Mouse (Mus musculus) hematopoietic stem cell, adult 5-6 weeks (primary cell): ENCODE results near the gene Wdr43. TPM values are rescaled to one million over a fixed set of nuclear protein-coding genes. Genes with fewer than 3 reads are reported as not detected.
A peak's percentile ranks its signal among the peaks of the same experiment; 100 is the strongest.

Experiments used
- ATAC-seq, 2 experiments: fragments of 125-278 bp in 1 of 2; replicated peaks in 1 of 2; 2 replicates each; pipeline ENCODE4 v1.8.0; 2016 to 2017; ENCODE audit warnings: inconsistent platforms in 2 of 2, mild to moderate bottlenecking in 2 of 2, moderate number of reproducible peaks in 2 of 2, low read depth in 1 of 2, moderate TSS enrichment in 1 of 2; ENCODE audit not compliant: low FRiP score in 2 of 2, poor library complexity in 2 of 2, severe bottlenecking in 2 of 2, insufficient read depth in 1 of 2, low TSS enrichment in 1 of 2
- total RNA-seq: library from RNA; stranded (forward); fragments of 172-1452, 232-1000 nt; gene quantifications from 2 replicates; pipeline ENCODE4 v1.2.3, GENCODE M21; 2017

Gene Wdr43
- total RNA-seq, 1 experiment from 2014 or later: 334 TPM

DNA sequence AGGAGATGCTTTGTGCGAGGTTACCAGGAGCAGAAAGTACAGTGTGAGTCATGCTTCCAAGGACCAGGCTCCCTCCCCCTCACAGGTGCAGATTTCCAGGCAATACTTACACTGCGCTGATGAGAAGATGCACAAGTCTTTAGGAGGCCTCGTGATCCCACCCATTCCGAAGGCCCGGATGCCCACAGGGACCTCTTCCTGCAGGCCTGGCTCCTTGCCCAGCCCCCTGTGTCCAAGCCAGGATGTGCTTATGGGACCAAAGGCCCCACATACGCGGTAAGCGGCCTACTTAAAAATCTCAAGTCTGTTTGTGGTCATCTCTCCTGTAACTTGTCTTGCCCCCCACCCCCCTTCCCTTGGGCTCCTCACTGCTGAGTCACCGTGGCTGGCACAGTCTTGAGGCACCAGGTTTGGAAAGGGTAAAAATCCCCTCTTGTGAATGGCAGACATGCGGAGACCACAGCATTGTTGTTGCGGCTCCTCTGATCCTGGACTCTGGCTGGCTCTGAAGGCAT lies 75.7 kb downstream of the Wdr43 start:
- ATAC-seq: peak; percentile 70 to 77

DNA sequence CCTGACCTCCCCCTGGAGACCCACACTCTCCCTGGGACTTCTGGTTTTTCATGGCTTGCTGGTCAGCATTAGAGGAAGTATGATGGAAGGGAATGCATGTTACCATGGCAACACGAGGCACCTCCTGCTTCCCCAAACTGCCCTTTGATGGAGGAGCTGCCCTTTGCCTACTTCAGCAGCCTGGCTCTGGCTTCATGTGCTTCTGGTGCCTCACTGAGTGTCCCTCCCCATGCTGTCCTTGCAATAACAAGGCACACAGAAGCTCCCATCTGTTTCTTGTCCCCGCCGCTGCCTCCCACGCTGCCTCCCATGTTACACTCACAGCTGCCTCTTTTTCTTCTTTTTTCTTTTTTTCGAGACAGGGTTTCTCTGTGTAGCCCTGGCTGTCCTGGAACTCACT lies 77.6 kb downstream of the Wdr43 start:
- no peak for ATAC-seq

DNA sequence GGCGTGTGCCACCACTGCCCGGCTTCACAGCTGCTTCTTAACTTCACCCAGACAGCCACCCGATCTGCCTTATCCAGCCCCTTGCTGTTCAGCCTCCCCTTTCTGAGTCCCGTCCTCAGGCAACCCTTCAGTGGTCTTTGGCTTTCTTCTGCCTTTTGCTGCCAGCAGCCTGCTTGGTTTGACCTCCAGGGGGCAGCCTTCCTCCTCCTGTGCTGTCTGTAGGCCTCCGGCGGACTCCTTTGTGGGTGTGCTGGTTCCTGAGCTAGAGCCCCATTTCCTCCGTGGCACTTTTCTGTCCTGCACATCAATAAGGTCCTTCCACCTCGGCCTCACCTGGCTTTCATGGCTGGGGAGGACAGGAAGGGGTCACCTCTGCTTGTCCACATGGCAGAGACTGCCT lies 78.1 kb downstream of the Wdr43 start:
- no peak for ATAC-seq

DNA sequence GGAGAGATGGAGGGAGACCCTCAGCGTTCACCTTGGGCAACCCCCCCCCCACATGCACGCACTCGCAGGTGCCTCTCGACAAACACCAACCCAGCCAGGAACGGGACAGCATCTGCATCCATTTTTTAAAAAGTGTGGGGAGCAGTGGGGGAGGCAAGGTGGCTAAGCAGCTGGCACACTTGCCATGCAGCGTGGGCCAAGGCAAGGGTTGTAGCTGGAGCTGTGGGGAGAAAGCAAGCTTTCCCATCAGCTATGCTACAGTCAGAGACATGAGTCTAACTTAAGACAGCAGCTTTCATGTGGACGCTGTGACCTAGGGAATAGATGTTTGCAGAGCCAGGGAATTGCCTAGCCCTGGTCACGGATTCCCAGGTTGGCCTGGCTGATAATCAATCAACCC lies 79.5 kb downstream of the Wdr43 start:
- no peak for ATAC-seq

DNA sequence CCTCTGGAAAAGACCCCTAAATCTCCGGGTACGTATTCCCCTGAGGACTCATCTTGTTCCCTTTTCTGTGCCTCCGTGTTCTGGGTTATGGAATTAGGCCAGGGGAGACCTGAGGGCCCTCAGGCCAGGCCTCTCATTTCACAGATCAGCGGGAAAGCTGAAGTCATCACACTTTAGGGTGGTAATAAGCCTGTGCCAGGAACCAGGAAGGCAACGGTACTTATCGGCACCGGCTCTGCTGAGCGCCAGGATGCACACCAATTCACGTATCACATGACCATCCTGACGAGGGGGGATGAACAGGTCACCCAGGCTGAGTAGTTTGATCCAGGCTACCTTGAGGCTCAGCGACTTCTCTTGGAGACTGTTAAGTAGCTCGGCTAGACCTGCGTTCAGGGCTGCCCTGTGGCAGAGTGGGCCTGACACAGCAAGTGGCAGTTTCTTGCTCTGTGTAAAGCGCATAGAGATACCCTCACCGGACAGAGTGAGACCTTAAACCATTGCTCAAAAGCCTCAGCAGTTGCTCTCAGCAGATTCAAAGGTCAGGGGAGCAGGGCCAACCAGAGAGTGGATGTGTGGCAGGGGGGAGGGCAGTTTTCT lies 80.1 kb downstream of the Wdr43 start:
- no peak for ATAC-seq

DNA sequence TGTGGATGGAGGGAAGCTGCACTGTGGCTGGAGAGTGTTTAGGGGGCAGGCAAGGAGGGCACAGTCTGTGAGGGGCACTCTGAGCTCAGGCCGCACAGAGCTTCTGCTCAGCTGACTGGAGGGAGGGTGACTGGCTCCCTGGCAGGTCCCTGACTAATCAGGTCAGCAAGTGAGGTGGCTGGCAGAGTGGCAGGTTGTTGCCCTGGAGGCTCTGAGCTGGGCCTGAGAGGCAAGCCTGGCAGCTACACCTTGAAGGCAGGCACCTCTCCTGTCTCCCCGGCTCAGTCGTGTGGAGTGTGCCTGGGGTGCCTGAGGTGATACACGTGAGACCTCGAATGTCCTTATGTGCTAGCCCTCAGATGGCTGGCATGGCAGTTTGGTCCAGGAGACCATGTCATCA lies 80.7 kb downstream of the Wdr43 start:
- ATAC-seq: no peak

DNA sequence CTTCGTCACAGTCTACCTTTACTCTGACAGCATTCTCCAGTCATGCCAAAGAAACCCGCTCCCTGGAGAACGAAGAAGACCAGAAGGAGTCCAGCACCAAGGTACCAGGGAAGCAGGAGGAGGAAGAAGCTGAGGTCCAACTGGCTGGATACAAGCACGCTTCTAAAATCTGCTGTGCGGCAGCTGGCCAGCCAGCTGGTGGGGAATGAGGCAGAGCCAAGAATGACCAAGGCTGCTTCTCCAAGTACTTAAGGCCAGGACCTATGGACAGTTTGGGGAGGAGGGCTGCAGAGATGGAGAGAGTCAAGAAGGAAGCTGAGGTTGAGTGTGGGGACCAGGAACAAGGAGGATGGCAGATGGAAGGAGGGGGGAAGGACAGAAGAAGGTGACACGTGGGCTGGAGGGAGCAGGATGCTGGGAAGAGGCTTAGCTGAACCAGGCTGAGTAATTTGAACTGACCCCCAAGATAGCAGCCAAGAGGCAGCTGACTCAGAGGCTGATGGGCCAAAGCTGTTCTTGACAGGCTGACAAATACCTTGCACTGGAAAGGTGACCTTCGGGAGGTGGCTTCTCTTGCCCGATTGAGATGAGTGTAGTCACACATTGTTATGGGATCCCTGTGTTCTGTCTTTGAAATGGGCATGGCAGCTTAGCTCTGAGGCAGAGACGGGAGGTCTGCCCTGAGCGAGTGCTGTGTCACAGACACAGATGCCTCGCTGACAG lies 82.4 kb downstream of the Wdr43 start:
- ATAC-seq: no peak

DNA sequence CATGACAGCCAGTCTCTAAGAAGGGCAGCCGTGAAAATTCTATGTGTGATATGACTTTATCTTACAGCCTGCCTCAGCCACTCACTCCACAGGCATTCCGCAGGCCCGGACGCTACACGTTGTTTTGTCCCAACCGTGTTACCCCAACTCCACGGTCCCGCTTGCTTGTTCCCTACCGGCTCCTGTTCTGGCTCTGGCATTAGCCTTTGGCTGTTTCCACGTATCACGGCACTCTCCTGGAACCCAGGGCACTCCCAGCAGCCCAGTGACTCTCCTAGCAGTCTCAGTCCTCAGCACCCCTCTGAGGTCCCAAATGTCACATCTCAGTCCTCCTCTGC lies 82.9 kb downstream of the Wdr43 start:
- ATAC-seq: no peak

DNA sequence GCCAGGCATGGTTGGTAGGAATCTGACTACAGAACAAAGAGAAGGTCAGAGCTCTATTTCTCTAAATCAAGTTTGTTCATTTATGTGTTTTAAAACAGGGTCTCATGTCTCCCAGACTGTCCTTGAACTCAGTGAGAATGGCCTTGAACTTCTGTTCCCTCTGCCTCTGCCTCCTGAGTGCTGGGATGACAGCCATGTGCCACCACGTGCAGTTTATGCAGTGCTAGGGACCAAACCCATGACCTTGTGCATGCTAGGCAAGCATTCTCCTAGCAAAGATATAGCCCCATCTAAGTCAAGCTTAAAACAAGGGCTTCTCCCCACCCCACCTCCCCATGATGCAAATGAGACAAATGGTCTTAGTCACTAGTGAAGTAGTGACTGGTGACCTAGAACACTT lies 89.4 kb downstream of the Wdr43 start:
- ATAC-seq: no peak

DNA sequence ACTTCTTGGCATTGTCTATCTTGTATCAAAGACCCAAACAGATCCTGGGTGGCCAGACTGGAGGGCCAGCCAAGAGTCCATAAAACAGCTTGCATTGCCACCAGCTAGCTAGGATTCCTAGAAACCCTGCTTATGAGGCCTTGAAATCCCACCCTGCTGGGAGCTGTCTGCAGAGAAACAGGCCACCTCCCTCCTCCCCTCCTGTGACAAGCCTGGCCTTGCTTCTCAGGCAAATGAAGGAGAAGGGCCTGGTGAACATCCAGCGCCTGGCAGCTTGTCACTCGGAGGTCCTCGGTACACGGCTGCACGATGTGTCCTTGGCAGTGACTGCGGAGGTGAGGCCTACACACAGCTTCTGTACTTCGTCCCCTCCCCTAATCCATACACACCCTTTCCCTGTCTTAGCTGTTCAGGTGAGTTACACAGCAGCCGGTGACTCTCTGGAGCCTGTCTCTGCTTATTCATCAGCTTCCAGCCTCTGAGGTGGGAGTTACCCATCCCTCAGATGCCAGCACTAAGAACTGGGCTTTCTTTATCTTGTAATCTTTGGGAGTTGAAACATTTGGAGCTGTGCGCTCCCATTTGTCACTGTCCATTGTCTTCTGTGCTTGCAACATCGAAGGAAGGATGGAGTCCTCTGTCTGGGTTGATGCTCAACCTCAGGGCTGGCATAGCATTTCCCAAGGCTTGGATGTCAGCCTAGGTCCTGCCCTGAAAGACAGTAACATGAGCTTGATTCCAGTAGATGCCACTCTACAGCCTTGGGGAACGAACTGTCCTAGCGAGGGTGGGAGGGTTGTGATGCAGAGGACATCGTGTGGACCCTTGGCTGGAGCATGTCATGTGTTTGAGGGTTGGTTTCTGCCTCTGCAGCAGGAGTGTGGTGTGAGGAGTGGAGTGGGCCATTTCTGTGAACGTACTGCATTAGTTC lies 90.1 kb downstream of the Wdr43 start:
- ATAC-seq: no peak

DNA sequence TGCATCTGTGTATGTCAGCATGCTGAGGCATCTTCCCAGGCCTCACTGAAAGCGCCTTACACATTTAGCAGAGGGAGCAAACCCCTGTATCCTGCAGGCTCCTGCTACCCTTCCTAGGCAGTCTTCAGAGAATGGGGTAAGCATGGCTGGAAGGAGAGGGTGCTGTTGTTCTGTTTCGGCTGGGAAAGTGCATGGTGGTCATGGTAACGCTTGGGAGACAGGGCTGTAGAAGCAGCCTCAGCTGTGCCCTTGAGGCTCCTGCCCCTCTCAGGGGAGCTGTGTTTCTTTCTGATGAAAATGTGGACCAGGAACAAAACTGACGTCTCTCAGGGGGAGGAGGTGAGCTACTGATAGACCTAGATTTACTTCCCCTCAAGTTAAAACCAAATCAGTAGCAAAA lies 92.0 kb downstream of the Wdr43 start:
- no peak for ATAC-seq

Other genes with a start within 250 kb of the Wdr43 start
- gene Gm4707, start 156.0 kb upstream of the Wdr43 start, total RNA-seq: 6.1 and 10.0 TPM in 2 replicates
- 167 and 249 TPM in 2 replicates for gene Smchd1, start 140.6 kb upstream of the Wdr43 start, total RNA-seq
- gene Ndc80, start 89.0 kb upstream of the Wdr43 start, total RNA-seq: 70.4 and 77.5 TPM in 2 replicates
- not detected in 2 replicates for gene Spdya, start 63.8 kb upstream of the Wdr43 start, total RNA-seq
- gene Togaram2, start 57.4 kb downstream of the Wdr43 start, total RNA-seq: not detected in 2 replicates
- gene Pcare, start 137.0 kb downstream of the Wdr43 start, total RNA-seq: not detected in 2 replicates
- gene Clip4, start 152.6 kb downstream of the Wdr43 start, total RNA-seq: 2.1 TPM in 1 of 2 replicates, not detected in the other